Comparison of ENCODE assay signal across 8 mouse cellular contexts in genomic region chr12:99669976-99670761, GRCm38 (mm10).
DNase-seq lines count a peak whose midpoint lies in the region; ATAC-seq and TF ChIP-seq lines count a peak whose summit lies in the region.

No protein-coding gene starts in this region.

- WGBS in hindbrain, embryonic 14.5 days: 66% methylated on average over 26 of the region's 26 CpGs
- 49% methylated on average over 26 of the region's 26 CpGs for WGBS in midbrain, postnatal 0 days

- no peaks in the 10 kb centered on the region for H3K9me3 ChIP-seq in hindbrain, embryonic 14.5 days (ENCODE audit: control insufficient read depth, low read length)
- H3K9me3 ChIP-seq in midbrain, postnatal 0 days (ENCODE audit: low read length): no peaks in the 10 kb centered on the region

- H3K4me1 ChIP-seq in hindbrain, embryonic 14.5 days (replicated peaks; ENCODE audit: control insufficient read depth, insufficient read depth, low read length): peaks cover 16% of the 10 kb centered on the region
- H3K4me1 ChIP-seq in midbrain, postnatal 0 days (ENCODE audit: insufficient read depth, low read length): peaks cover 10% of the 10 kb centered on the region

- H3K27me3 ChIP-seq in hindbrain, embryonic 14.5 days (ENCODE audit: control insufficient read depth, insufficient read depth, low read length): no peaks in the 10 kb centered on the region
- no peaks in the 10 kb centered on the region for H3K27me3 ChIP-seq in midbrain, postnatal 0 days (ENCODE audit: insufficient read depth, low read length)

- peak; percentile 93 for DNase-seq in heart, adult 11 months
- no peak for DNase-seq in heart, postnatal 14 days
- DNase-seq in retina, adult 2 months (ENCODE audit: low read depth, low spot score): peak; percentile 54
- no peak for DNase-seq in retina, embryonic 14.5 days (ENCODE audit: low spot score)
- DNase-seq in hindbrain, embryonic 14.5 days (ENCODE audit: low spot score): no peak
- DNase-seq in midbrain, postnatal 0 days (ENCODE audit: low spot score): peak; percentile 40
- DNase-seq in cerebellum, adult 9-11 months: no peak
- DNase-seq in urinary bladder, postnatal 36 days (ENCODE audit: low spot score in 2 of 2): no peak

- no peak overlapping the region for H3K27ac ChIP-seq in hindbrain, embryonic 14.5 days
- H3K27ac ChIP-seq in midbrain, postnatal 0 days (ENCODE audit: low read depth, low read length): peak overlapping the region; percentile 38; the same call in 1 of the 2 replicates

- H3K4me2 ChIP-seq in hindbrain, embryonic 14.5 days (replicated peaks): peak overlapping the region; percentile 26
- peak overlapping the region; percentile 29 for H3K4me2 ChIP-seq in midbrain, postnatal 0 days (ENCODE audit: low read depth, low read length, poor library complexity, severe bottlenecking)

- H3K9ac ChIP-seq in hindbrain, embryonic 14.5 days: no peak overlapping the region
- no peak overlapping the region; the same call in 1 of the 2 replicates for H3K9ac ChIP-seq in midbrain, postnatal 0 days (replicated peaks; ENCODE audit: low read length, poor library complexity, severe bottlenecking)

- intact Hi-C loops in heart, postnatal 14 days (cut with DNase I): loop anchor here (5.0 kb wide), 1 partner anchor 43 kb away; no protein-coding TSS in a partner anchor

- H3K36me3 ChIP-seq in hindbrain, embryonic 14.5 days (replicated peaks; ENCODE audit: control insufficient read depth, insufficient read depth): no peaks in the 10 kb centered on the region
- H3K36me3 ChIP-seq in midbrain, postnatal 0 days (ENCODE audit: insufficient read depth, low read length): no peaks in the 10 kb centered on the region

- ATAC-seq in hindbrain, embryonic 14.5 days (ENCODE audit: low FRiP score): peak; percentile 43; the same call in 1 of the 2 replicates
- ATAC-seq in midbrain, postnatal 0 days (ENCODE audit: low FRiP score): peak; percentile 63

- TF ChIP-seq CTCF in midbrain, postnatal 0 days (IDR thresholded peaks at IDR 0.05): no peak

- H3K4me3 ChIP-seq in hindbrain, embryonic 14.5 days (replicated peaks; ENCODE audit: low read length): no peak overlapping the region
- no peak overlapping the region for H3K4me3 ChIP-seq in midbrain, postnatal 0 days (ENCODE audit: low read depth, low read length)

Comparison
In these comparisons a context has a peak if more than half of its experiments do, and no peak if none do; other contexts are left out.
1. DNase-seq: peak in heart, adult 11 months (single experiment), retina, adult 2 months (single experiment) and midbrain, postnatal 0 days (single experiment); none in heart, postnatal 14 days (0 of 2), retina, embryonic 14.5 days (single experiment), hindbrain, embryonic 14.5 days (single experiment), cerebellum, adult 9-11 months (single experiment) and urinary bladder, postnatal 36 days (0 of 2).